14 mouse cellular contexts compared by ENCODE assay signal in the genomic region with DNA sequence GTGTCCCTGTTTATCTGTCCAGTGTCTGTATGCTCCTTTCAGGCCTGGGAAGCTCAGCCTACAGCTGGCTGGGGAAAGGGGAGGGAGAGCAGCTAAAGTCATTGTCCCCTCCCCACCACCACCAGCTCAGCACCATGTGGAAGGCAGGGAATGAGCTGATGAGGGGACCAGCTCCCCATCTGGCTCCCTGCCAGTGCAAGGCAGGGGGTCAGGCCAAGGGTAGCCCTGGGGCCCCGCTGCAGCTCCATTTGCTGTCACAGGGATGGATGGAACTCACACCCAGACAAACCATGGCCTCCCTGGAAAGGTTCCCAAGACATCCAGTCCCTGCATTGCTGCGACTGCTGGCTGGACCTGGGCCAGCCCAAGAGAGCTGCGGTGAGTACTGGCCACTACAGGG. TPM values are rescaled to one million over a fixed set of nuclear protein-coding genes. Genes with fewer than 3 reads are reported as not detected.
DNase-seq lines count a peak whose midpoint lies in the region; ATAC-seq and TF ChIP-seq lines count a peak whose summit lies in the region.
"Had no signal": no experiment of that assay in that cellular context is flagged by ENCODE, and none has a peak within 500 bp of the region (broad histone marks: within the 10 kb centered on the region; RNA-seq: fewer than 3 reads in every experiment).

No protein-coding gene starts in this region.

- 0 out of 2 replicates have a peak, but pooled peaks have one; percentile 30 for ATAC-seq in heart, embryonic 15.5 days (replicated peaks; ENCODE audit: insufficient number of reproducible peaks, insufficient read depth, low FRiP score, low read depth)
- ATAC-seq in stomach, embryonic 14.5 days (ENCODE audit: insufficient number of reproducible peaks, insufficient read depth, low FRiP score, low read depth), result 0 out of 2 replicates have a peak, but pooled peaks have one; percentile 24
- no peak for ATAC-seq in stomach, postnatal 0 days (ENCODE audit: low FRiP score, low TSS enrichment)
- no peak for ATAC-seq in intestine, embryonic 16.5 days
- ATAC-seq in frontal cortex, adult (ENCODE audit: low TSS enrichment), result no peak
- ATAC-seq: CD4-positive, CD25-positive, alpha-beta regulatory T cell, adult 4 months; inflammation-experienced regulatory T-cells, adult 6 months had no signal

- TF ChIP-seq EP300 in stomach, postnatal 0 days (optimal IDR thresholded peaks at IDR 0.05), result no peak

- H3K27ac ChIP-seq in heart, embryonic 15.5 days, result no peak overlapping the region
- no peak overlapping the region for H3K27ac ChIP-seq in stomach, embryonic 14.5 days (ENCODE audit: low read length)
- no peak overlapping the region for H3K27ac ChIP-seq in stomach, postnatal 0 days (replicated peaks)
- H3K27ac ChIP-seq in intestine, embryonic 16.5 days (ENCODE audit: low read length), result no peak overlapping the region

- H3K4me3 ChIP-seq in heart, embryonic 15.5 days, result no peak overlapping the region
- no peak overlapping the region for H3K4me3 ChIP-seq in stomach, embryonic 14.5 days (ENCODE audit: low read depth, low read length)
- no peak overlapping the region for H3K4me3 ChIP-seq in stomach, postnatal 0 days (ENCODE audit: low read depth, low read length)
- no peak overlapping the region for H3K4me3 ChIP-seq in intestine, embryonic 16.5 days (ENCODE audit: low read length)

- no peak for DNase-seq in heart, postnatal 14 days
- DNase-seq in stomach, postnatal 0 days (ENCODE audit: low spot score), result no peak
- no peak for DNase-seq in spleen, postnatal 4 days (ENCODE audit: low spot score in 2 of 2)
- DNase-seq: heart, adult 18-20 months; kidney, postnatal 36 days; layer of hippocampus, postnatal 36 days; thymus, postnatal 4 days had no signal

- WGBS in heart, embryonic 15.5 days, result 21% methylated on average over 3 of the region's 3 CpGs
- 36% methylated on average over 3 of the region's 3 CpGs for WGBS in stomach, embryonic 14.5 days
- WGBS in stomach, postnatal 0 days, result 33% methylated on average over 3 of the region's 3 CpGs
- 38% methylated on average over 3 of the region's 3 CpGs for WGBS in intestine, embryonic 16.5 days

- no peaks in the 10 kb centered on the region for H3K9me3 ChIP-seq in heart, embryonic 15.5 days (replicated peaks)
- H3K9me3 ChIP-seq in stomach, embryonic 14.5 days (ENCODE audit: control insufficient read depth, low read depth, low read length), result no peaks in the 10 kb centered on the region
- no peaks in the 10 kb centered on the region for H3K9me3 ChIP-seq in stomach, postnatal 0 days (ENCODE audit: control insufficient read depth, low read length)
- H3K9me3 ChIP-seq in intestine, embryonic 16.5 days (ENCODE audit: control insufficient read depth, low read length), result no peaks in the 10 kb centered on the region

- intact Hi-C loops in heart, postnatal 14 days (cut with DNase I), result no loop called here

- H3K36me3 ChIP-seq in heart, embryonic 15.5 days, result no peaks in the 10 kb centered on the region
- no peaks in the 10 kb centered on the region for H3K36me3 ChIP-seq in stomach, embryonic 14.5 days (ENCODE audit: control insufficient read depth, insufficient read depth, low read length)
- H3K36me3 ChIP-seq in stomach, postnatal 0 days (ENCODE audit: control insufficient read depth, insufficient read depth, low read length), result no peaks in the 10 kb centered on the region
- no peaks in the 10 kb centered on the region for H3K36me3 ChIP-seq in intestine, embryonic 16.5 days (ENCODE audit: control insufficient read depth, insufficient read depth, low read length)

- peaks cover 30% of the 10 kb centered on the region for H3K27me3 ChIP-seq in heart, embryonic 15.5 days
- H3K27me3 ChIP-seq in stomach, embryonic 14.5 days (ENCODE audit: control insufficient read depth, insufficient read depth, low read length), result no peaks in the 10 kb centered on the region
- H3K27me3 ChIP-seq in stomach, postnatal 0 days (ENCODE audit: control insufficient read depth, insufficient read depth, low read length), result no peaks in the 10 kb centered on the region; the same call in 1 of the 2 replicates
- H3K27me3 ChIP-seq in intestine, embryonic 16.5 days (replicated peaks; ENCODE audit: control insufficient read depth, insufficient read depth, low read length), result no peaks in the 10 kb centered on the region

- no peak overlapping the region for H3K9ac ChIP-seq in heart, embryonic 15.5 days
- H3K9ac ChIP-seq in stomach, embryonic 14.5 days (replicated peaks; ENCODE audit: low read depth, low read length), result no peak overlapping the region
- H3K9ac ChIP-seq in stomach, postnatal 0 days (ENCODE audit: low read length), result no peak overlapping the region
- 0 out of 2 replicates have a peak overlapping the region, but pooled peaks have one; percentile 13 for H3K9ac ChIP-seq in intestine, embryonic 16.5 days (ENCODE audit: low read depth, low read length)

- no peak overlapping the region for H3K4me2 ChIP-seq in heart, embryonic 15.5 days
- no peak overlapping the region for H3K4me2 ChIP-seq in stomach, embryonic 14.5 days (replicated peaks; ENCODE audit: low read depth, low read length)
- H3K4me2 ChIP-seq in stomach, postnatal 0 days (replicated peaks; ENCODE audit: low read depth), result no peak overlapping the region
- no peak overlapping the region for H3K4me2 ChIP-seq in intestine, embryonic 16.5 days (ENCODE audit: low read depth, low read length)

- H3K4me1 ChIP-seq in heart, embryonic 15.5 days (replicated peaks), result peaks cover 19% of the 10 kb centered on the region
- H3K4me1 ChIP-seq in stomach, embryonic 14.5 days (ENCODE audit: control insufficient read depth, insufficient read depth, low read length), result peaks cover 9% of the 10 kb centered on the region
- H3K4me1 ChIP-seq in stomach, postnatal 0 days (replicated peaks; ENCODE audit: control insufficient read depth, insufficient read depth), result no peaks in the 10 kb centered on the region
- H3K4me1 ChIP-seq in intestine, embryonic 16.5 days (ENCODE audit: control insufficient read depth, insufficient read depth, low read length), result peaks cover 5% of the 10 kb centered on the region

- no peak for TF ChIP-seq CTCF in stomach, postnatal 0 days (IDR thresholded peaks at IDR 0.05; ENCODE audit: low read depth)

RNA-seq across cellular contexts. Expression of a gene that starts 23.7 kb away (rescaled TPM):
- 1.1 and 1.9 TPM in 2 replicates for polyA plus RNA-seq in heart, embryonic 15.5 days (2015; fragmentation: Nextera tagmentation; extraction: Ambion mirVana)
- 1 to 10 TPM; 2.1 to 2.7 TPM for total RNA-seq in heart, postnatal 14 days (2021)
- 1.1 and 1.2 TPM in 2 replicates for polyA plus RNA-seq in stomach, embryonic 14.5 days (2014; fragmentation: Nextera tagmentation; extraction: Ambion mirVana)
- polyA plus RNA-seq in stomach, postnatal 0 days (2015; fragmentation: Nextera tagmentation; extraction: Ambion mirVana), result 5.8 and 6.4 TPM in 2 replicates
- polyA plus RNA-seq in intestine, embryonic 16.5 days (2015; fragmentation: Nextera tagmentation; extraction: Ambion mirVana), result 1.5 and 1.8 TPM in 2 replicates
- total RNA-seq: common myeloid progenitor, adult 5-6 weeks had no signal

Comparison
In these comparisons a context has a peak if more than half of its experiments do, and no peak if none do; other contexts are left out.
1. ATAC-seq: peak in heart, embryonic 15.5 days (single experiment) and stomach, embryonic 14.5 days (single experiment); none in stomach, postnatal 0 days (single experiment), intestine, embryonic 16.5 days (single experiment) and frontal cortex, adult (single experiment).